Mouse (Mus musculus): ENCODE results near the gene Cops7a.

GRCm38 (mm10) chr6:125003706-125004105 lies 38.4 kb upstream of the Cops7a start:
- TF ChIP-seq CTCF (IDR thresholded peaks at IDR 0.05; ENCODE audit: borderline replicate concordance, control insufficient read depth, extremely low read depth, insufficient read depth, low read length, poor library complexity) = no peak
- no peak for TF ChIP-seq POLR2A (IDR thresholded peaks at IDR 0.05; ENCODE audit: control insufficient read depth, extremely low read depth, insufficient read depth, low read length, poor library complexity)
